Comparison of ENCODE assay signal across 12 mouse cellular contexts in the genomic region with DNA sequence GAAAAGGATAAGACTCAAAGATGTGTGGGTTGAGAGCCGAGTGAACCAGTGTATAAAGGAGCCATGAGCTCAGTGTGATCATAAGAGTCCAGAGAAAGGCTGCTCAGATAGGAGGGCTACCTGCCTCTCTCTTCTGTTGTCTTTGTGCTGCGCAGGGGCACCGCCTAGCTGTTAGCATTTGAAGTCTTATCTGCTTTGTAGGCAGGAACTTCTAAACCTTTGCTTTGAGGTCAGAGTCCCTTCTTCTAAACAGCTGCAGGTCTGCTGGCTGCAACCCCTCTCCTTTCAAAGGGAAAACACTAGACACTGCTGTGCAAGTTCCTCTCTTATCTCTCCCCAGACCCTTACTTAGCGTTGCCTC. TPM values are rescaled to one million over a fixed set of nuclear protein-coding genes. Genes with fewer than 3 reads are reported as not detected.
DNase-seq lines count a peak whose midpoint lies in the region; ATAC-seq and TF ChIP-seq lines count a peak whose summit lies in the region.
"Had no signal": no experiment of that assay in that cellular context is flagged by ENCODE, and none has a peak within 500 bp of the region (broad histone marks: within the 10 kb centered on the region; RNA-seq: fewer than 3 reads in every experiment).

No protein-coding gene starts in this region.

- H3K4me3 ChIP-seq in spleen, adult 2 months (ENCODE audit: extremely low read depth, insufficient read depth, insufficient read length): no peak overlapping the region
- no peak overlapping the region for H3K4me3 ChIP-seq in embryonic facial prominence, embryonic 13.5 days
- no peak overlapping the region for H3K4me3 ChIP-seq in stomach, embryonic 16.5 days (replicated peaks; ENCODE audit: low read length)
- H3K4me3 ChIP-seq in lung, adult 2 months (replicated peaks; ENCODE audit: extremely low read depth, low read depth, low read length): no peak overlapping the region
- no peak overlapping the region for H3K4me3 ChIP-seq in heart, embryonic 12.5 days

- H3K4me2 ChIP-seq in embryonic facial prominence, embryonic 13.5 days: no peak overlapping the region
- H3K4me2 ChIP-seq in stomach, embryonic 16.5 days (ENCODE audit: low read depth, low read length): no peak overlapping the region
- H3K4me2 ChIP-seq in heart, embryonic 12.5 days: no peak overlapping the region
- H3K4me2 ChIP-seq: midbrain, embryonic 11.5 days had no signal

- peak; percentile 9 to 37 for DNase-seq in spleen, adult 2 months (ENCODE audit: low read depth in 1 of 2, low spot score in 2 of 2)
- DNase-seq in spleen, adult 18-20 months: no peak
- no peak for DNase-seq in adrenal gland, adult 2 months
- no peak for DNase-seq in lung, adult 2 months
- DNase-seq: adrenal gland, postnatal 14 days; cerebellum, adult 18-20 months had no signal

- peak overlapping the region; percentile 63 for H3K27ac ChIP-seq in spleen, adult 2 months (ENCODE audit: insufficient read depth, low read length)
- peak overlapping the region; percentile 57; the same call in 1 of the 2 replicates for H3K27ac ChIP-seq in embryonic facial prominence, embryonic 13.5 days
- H3K27ac ChIP-seq in stomach, embryonic 16.5 days (ENCODE audit: low read length): peak overlapping the region; percentile 79
- H3K27ac ChIP-seq in heart, embryonic 12.5 days (ENCODE audit: poor library complexity, severe bottlenecking): no peak overlapping the region
- H3K27ac ChIP-seq: kidney, postnatal 0 days had no signal

- TF ChIP-seq CTCF in spleen, adult 2 months (IDR thresholded peaks at IDR 0.05; ENCODE audit: extremely low read depth, insufficient read depth, insufficient read length, insufficient replicate concordance): no peak
- TF ChIP-seq CTCF in lung, adult 2 months (IDR thresholded peaks at IDR 0.05; ENCODE audit: insufficient read depth, low read length): no peak

- WGBS in spleen, adult 2 months: 59% methylated on average over 4 of the region's 4 CpGs
- 78% methylated on average over 4 of the region's 4 CpGs for WGBS in embryonic facial prominence, embryonic 13.5 days
- WGBS in stomach, embryonic 16.5 days: 73% methylated on average over 4 of the region's 4 CpGs
- 75% methylated on average over 4 of the region's 4 CpGs for WGBS in lung, adult 2 months
- 37% methylated on average over 4 of the region's 4 CpGs for WGBS in heart, embryonic 12.5 days

- no peak for TF ChIP-seq POLR2A in spleen, adult 2 months (IDR thresholded peaks at IDR 0.05; ENCODE audit: low read depth, low read length)
- TF ChIP-seq POLR2A in lung, adult 2 months (IDR thresholded peaks at IDR 0.05; ENCODE audit: borderline replicate concordance, extremely low read depth, low read depth, low read length): no peak

- H3K9ac ChIP-seq in embryonic facial prominence, embryonic 13.5 days: no peak overlapping the region
- peak overlapping the region; percentile 7; the same call in 1 of the 2 replicates for H3K9ac ChIP-seq in stomach, embryonic 16.5 days (ENCODE audit: low read length)
- H3K9ac ChIP-seq in heart, embryonic 12.5 days: no peak overlapping the region

- no peaks in the 10 kb centered on the region for H3K9me3 ChIP-seq in embryonic facial prominence, embryonic 13.5 days
- no peaks in the 10 kb centered on the region for H3K9me3 ChIP-seq in stomach, embryonic 16.5 days (replicated peaks; ENCODE audit: control insufficient read depth, low read length)
- H3K9me3 ChIP-seq in heart, embryonic 12.5 days (replicated peaks): no peaks in the 10 kb centered on the region

- no peaks in the 10 kb centered on the region for H3K27me3 ChIP-seq in spleen, adult 2 months (ENCODE audit: control insufficient read depth, insufficient read depth, low read length)
- H3K27me3 ChIP-seq in embryonic facial prominence, embryonic 13.5 days: no peaks in the 10 kb centered on the region
- no peaks in the 10 kb centered on the region for H3K27me3 ChIP-seq in stomach, embryonic 16.5 days (ENCODE audit: control insufficient read depth, insufficient read depth, low read length)
- H3K27me3 ChIP-seq in heart, embryonic 12.5 days (replicated peaks): 0 out of 2 replicates have a peak, but pooled peaks cover 10% of the 10 kb centered on the region

- no peaks in the 10 kb centered on the region for H3K4me1 ChIP-seq in spleen, adult 2 months (ENCODE audit: control insufficient read depth, insufficient read depth, insufficient read length)
- H3K4me1 ChIP-seq in embryonic facial prominence, embryonic 13.5 days: no peaks in the 10 kb centered on the region; the same call in 1 of the 2 replicates
- H3K4me1 ChIP-seq in stomach, embryonic 16.5 days (ENCODE audit: control insufficient read depth, insufficient read depth, low read length): peaks cover 19% of the 10 kb centered on the region
- 0 out of 2 replicates have a peak, but pooled peaks cover 5% of the 10 kb centered on the region for H3K4me1 ChIP-seq in lung, adult 2 months (ENCODE audit: control insufficient read depth, insufficient read depth, low read length)
- peaks cover 35% of the 10 kb centered on the region for H3K4me1 ChIP-seq in heart, embryonic 12.5 days (replicated peaks)

- H3K36me3 ChIP-seq in spleen, adult 2 months (ENCODE audit: control insufficient read depth, insufficient read depth, low read length): no peaks in the 10 kb centered on the region
- H3K36me3 ChIP-seq in embryonic facial prominence, embryonic 13.5 days: peaks cover 95% of the 10 kb centered on the region
- H3K36me3 ChIP-seq in stomach, embryonic 16.5 days (ENCODE audit: control insufficient read depth, insufficient read depth, low read length): peaks cover 21% of the 10 kb centered on the region
- H3K36me3 ChIP-seq in heart, embryonic 12.5 days: peaks cover 63% of the 10 kb centered on the region

- ATAC-seq in embryonic facial prominence, embryonic 13.5 days (ENCODE audit: insufficient number of reproducible peaks, insufficient read depth, low FRiP score, low TSS enrichment, low read depth): no peak
- ATAC-seq in stomach, embryonic 16.5 days (ENCODE audit: insufficient read depth, low FRiP score): peak; percentile 26; the same call in 1 of the 2 replicates
- ATAC-seq in heart, embryonic 12.5 days (ENCODE audit: insufficient number of reproducible peaks, low FRiP score): no peak
- ATAC-seq: forebrain, embryonic 14.5 days had no signal

RNA-seq across cellular contexts. Expression of gene Fbln1, which starts 27.5 kb away (rescaled TPM):
- polyA plus RNA-seq in spleen, adult 2 months (2012; rRNA removed): 5.5 and 5.6 TPM in 2 replicates
- polyA plus RNA-seq in embryonic facial prominence, embryonic 13.5 days (2015; fragmentation: Nextera tagmentation; extraction: Ambion mirVana): 226 and 238 TPM in 2 replicates
- 236 and 299 TPM in 2 replicates for polyA plus RNA-seq in stomach, embryonic 16.5 days (2015; fragmentation: Nextera tagmentation; extraction: Ambion mirVana)
- total RNA-seq in adrenal gland, adult 2 months (2021): 10 to 100 TPM; 34.0 to 38.5 TPM
- polyA plus RNA-seq in adrenal gland, adult 2 months (2012; rRNA removed): 37.6 and 42.1 TPM in 2 replicates
- polyA plus RNA-seq in lung, adult 2 months (2012; rRNA removed): 116 and 137 TPM in 2 replicates
- 142 and 145 TPM in 2 replicates for polyA plus RNA-seq in heart, embryonic 12.5 days (2016; fragmentation: Nextera tagmentation; extraction: Ambion mirVana)

Comparison
In these comparisons a context has a peak if more than half of its experiments do, and no peak if none do; other contexts are left out.
1. DNase-seq: peak in spleen, adult 2 months (2 of 2); none in spleen, adult 18-20 months (0 of 2), adrenal gland, adult 2 months (single experiment) and lung, adult 2 months (single experiment).